Mouse (Mus musculus) liver, adult 2 months (tissue): ENCODE results near the gene Gm8127. TPM values are rescaled to one million over a fixed set of nuclear protein-coding genes. Genes with fewer than 3 reads are reported as not detected.

ENCODE experiments used
- polyA plus RNA-seq: library from polyadenylated mRNA; depleted of rRNA; stranded (reverse); fragments of >200 nt; gene quantifications from 2 replicates; pipeline ENCODE4 v1.2.3, GENCODE M21; 2012; rRNA removed
- total RNA-seq: library from RNA; depleted of rRNA; stranded (reverse); fragments of >200 nt; gene quantifications from 2 replicates; pipeline ENCODE4 v1.2.3, GENCODE M21; 2014; rRNA removed

The Gm8127 gene
- total and polyA plus RNA-seq, 2 experiments: not detected

Other genes with a start within 250 kb of the Gm8127 start
- gene Gm8094, start 217.2 kb downstream of the Gm8127 start, total RNA-seq: not detected in 2 replicates
- not detected in 2 replicates for gene Gm8094, start 217.2 kb downstream of the Gm8127 start, polyA plus RNA-seq
- not detected in 2 replicates for gene Gm8104, start 193.2 kb downstream of the Gm8127 start, total RNA-seq
- not detected in 2 replicates for gene Gm8104, start 193.2 kb downstream of the Gm8127 start, polyA plus RNA-seq
- gene Gm7233, start 114.0 kb downstream of the Gm8127 start, total RNA-seq: not detected in 2 replicates
- gene Gm7233, start 114.0 kb downstream of the Gm8127 start, polyA plus RNA-seq: not detected in 2 replicates
- gene Gm8122, start 58.5 kb downstream of the Gm8127 start, total RNA-seq: not detected in 2 replicates
- not detected in 2 replicates for gene Gm8122, start 58.5 kb downstream of the Gm8127 start, polyA plus RNA-seq
- gene Gm8126, start 35.2 kb downstream of the Gm8127 start, total RNA-seq: not detected in 2 replicates
- not detected in 2 replicates for gene Gm8126, start 35.2 kb downstream of the Gm8127 start, polyA plus RNA-seq
- gene Gm9732, start 18.8 kb downstream of the Gm8127 start, total RNA-seq: not detected in 2 replicates
- gene Gm9732, start 18.8 kb downstream of the Gm8127 start, polyA plus RNA-seq: not detected in 2 replicates
- not detected in 2 replicates for gene 1700001F09Rik, start 54.0 kb upstream of the Gm8127 start, total RNA-seq
- not detected in 2 replicates for gene 1700001F09Rik, start 54.0 kb upstream of the Gm8127 start, polyA plus RNA-seq
- gene Gm8138, start 122.5 kb upstream of the Gm8127 start, total RNA-seq: not detected in 2 replicates
- not detected in 2 replicates for gene Gm8138, start 122.5 kb upstream of the Gm8127 start, polyA plus RNA-seq
- gene Gm5799, start 249.7 kb upstream of the Gm8127 start, total RNA-seq: not detected in 2 replicates
- not detected in 2 replicates for gene Gm5799, start 249.7 kb upstream of the Gm8127 start, polyA plus RNA-seq